Mouse (Mus musculus): ENCODE data around the gene Ank. TPM values are rescaled to one million over a fixed set of nuclear protein-coding genes. Genes with fewer than 3 reads are reported as not detected.
A peak's percentile ranks its signal among the peaks of the same experiment; 100 is the strongest.

Ank gene
- total RNA-seq, 2 experiments from 2014 or later: 200 to 202 TPM

DNA sequence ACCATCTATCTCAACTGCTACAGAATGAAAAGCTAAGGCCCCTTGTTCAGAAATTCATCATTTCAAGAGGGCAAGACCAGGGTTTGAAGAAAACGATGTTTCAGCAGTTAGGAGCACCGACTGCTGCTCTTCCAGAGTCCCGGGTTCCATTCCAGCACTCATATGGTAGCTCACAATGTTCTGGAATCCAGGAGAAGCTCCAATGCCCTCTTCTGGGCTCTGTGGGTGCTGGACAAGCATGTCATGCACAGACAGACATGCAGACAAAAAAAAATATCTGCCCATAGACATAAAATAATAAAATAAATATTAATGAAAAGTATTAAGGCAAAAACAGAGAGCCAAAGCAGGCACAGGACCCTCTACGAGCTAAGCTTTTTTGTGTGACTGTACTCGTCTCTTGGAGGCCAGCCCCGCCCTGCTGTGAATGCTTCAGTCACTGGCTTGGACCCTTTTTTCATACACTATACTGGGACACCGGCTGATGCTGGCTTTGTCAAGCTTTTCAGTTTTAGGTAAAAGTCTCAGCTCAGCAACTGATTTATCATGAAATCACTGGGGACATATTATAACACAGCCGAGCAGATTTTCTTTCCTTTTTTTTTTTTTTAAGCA, 979 bp upstream of the Ank start:
- DNase-seq: peak in 1 of 2 experiments; percentile 24

DNA sequence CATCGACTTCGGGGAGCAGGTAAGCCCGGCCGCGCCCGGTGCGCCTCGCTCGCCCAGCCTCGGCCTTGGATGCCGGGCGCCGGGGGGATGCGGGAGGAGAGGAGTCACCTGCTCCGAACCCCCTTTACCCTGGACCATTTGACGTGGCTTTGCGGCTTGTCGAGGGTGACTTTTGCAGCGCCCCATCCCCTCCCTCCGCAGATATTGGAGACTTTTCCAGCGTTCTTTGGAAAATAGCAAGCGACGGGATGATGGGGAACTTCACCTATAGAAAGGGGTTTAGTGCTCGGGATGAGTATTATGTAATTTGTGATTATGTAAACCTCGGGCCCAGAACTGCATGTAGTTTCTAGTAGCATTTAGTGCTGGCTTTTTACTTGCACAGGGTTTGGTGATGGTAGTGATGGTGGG, 609 bp downstream of the Ank start:
- DNase-seq: no peak

DNA sequence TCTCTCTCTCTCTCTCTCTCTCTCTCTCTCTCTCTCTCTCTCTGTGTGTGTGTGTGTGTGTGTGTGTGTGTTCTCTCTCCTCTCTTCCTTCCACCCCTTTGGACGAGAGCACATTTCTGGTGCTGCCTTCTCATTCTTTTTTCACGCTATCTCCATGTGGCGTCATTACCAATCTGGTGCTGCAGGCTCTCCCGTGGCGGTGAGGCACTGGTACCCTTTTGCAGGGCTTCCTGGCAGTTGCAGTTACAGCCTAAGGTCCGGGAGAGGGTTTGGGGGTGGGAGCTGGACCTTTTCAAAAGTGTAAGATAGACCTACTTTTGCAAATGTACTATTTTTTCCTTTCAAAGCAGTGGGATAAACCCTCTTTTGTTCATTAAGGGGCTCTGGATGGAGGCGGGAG, 1.2 kb downstream of the Ank start:
- peak; percentile 38 to 51 for DNase-seq

DNA sequence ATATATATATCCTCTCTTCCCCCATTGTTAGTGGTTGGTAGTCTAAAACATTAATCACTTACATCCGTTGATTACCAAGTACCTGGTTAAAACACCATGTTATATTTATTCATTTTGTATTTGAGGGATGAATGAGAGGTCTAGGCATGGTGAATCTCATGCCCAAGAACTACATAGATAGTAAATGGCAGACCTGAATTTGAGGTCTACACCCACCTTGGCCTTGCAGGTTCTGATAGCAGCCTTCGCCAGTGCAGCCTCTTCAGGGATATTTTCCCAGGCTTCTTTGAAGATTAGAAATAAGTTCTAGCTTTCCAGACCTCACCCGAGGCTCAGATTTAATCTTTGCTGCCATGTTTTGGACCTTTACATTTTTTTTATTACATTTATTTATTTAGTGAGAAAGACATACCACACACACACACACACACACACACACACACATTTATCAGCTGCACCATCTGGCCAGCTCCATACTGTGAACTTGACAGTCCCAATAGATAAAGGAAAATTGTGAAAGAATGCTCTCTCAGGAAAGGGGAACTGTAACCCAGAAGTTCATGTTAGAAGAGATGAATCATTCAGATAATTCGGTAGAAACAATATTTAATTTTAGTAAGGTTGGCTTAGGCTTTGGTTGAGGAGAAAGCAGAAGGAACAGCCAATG, 2.5 kb downstream of the Ank start:
- DNase-seq: peak in 1 of 2 experiments; percentile 10

DNA sequence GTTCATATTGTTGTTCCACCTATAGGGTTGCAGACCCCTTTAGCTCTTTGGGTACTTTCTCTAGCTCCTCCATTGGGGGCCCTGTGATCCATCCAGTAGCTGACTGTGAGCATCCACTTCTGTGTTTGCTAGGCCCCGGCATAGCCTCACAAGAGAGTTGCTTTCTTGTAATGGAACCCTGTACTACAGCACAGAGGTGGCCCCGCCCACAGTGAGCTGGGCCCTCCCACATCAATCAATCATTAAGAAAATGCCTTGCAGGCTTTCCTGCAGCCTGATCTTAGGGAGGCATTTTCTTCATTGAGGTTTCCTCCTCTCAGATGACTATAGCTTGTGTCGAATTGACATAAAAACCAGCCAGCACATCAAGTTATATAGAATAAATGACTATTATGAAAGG, 3.9 kb downstream of the Ank start:
- DNase-seq: peak in 1 of 2 experiments; percentile 9

DNA sequence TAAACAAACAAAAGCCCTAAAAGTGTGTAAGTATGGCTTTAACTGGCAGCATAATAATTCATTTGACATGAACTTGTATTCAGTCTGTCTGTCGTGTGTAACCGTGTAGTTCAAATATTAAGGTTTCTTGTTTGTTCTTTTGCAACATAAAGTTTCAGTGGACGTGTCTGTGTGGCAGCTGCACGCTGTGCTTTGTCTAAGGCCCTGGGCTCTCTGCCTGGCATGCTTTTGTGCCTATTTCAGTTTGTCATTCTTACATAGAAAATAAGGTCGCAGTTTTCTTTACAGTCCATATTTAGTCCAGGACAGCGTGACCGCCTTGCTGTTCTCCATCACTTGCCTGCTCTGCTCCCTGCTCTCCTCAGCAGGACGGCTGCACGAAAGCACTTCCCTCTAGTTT, 5.8 kb downstream of the Ank start:
- DNase-seq: no peak

DNA sequence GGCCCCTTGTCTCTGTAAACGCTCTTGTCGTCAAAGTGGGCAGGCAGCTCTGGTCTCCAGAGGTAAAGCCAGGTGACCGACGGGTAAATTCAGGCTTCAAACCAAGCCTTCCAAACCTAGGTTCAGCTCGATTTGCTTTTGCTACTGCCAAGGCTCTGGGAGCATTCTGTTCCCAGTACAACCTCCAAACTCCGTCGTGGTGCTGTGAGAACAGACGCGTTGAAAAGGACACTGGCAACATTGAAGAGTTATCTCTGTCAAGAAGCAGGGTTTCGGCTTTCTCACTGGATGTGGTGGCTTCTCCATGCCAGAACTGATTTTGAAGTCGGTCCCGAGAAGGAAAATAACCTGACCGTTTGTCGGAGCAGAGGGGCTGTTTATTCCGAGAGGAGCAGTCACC, 9.5 kb downstream of the Ank start:
- peak; percentile 60 to 72 for DNase-seq

DNA sequence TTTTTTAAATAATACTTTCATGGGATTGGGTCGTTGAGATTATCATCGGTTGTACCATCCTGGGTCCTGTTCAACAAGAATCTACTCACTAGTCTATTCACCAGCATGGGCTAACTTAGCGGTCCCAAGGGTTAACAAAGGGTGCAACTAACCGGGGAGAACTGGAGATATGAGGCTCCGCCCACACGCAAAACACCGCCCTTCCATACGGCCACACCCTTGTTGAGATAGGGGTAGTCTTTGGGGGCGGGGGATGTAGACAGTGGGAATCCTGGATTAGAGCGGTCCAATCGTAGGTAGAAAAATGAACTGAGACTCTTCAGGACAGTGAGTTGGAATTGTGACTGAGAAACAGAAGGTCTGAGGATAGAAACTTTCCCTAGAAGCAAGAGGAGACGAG, 10.2 kb downstream of the Ank start:
- DNase-seq: peak in 1 of 2 experiments; percentile 48

DNA sequence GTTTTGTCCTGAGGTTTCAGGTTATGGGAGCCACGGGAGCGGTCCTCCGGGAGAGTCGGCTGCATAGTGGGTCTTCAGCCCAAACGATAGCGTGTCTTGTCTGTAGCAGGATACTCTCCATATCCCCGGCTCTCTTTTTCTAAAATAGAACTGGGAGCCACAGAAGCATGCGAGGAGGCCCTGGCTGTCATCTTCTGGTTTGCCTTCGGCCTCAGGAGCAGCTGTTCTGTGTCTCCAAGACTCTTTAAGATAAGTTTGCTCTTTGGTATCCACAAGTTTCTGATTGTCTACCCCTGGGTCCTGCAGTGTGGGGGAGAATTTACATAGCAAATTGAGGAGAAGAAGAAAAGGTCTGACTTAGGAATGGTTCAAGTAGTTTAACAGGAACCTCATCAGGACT, 10.7 kb downstream of the Ank start:
- peak in 1 of 2 experiments; percentile 38 for DNase-seq

DNA sequence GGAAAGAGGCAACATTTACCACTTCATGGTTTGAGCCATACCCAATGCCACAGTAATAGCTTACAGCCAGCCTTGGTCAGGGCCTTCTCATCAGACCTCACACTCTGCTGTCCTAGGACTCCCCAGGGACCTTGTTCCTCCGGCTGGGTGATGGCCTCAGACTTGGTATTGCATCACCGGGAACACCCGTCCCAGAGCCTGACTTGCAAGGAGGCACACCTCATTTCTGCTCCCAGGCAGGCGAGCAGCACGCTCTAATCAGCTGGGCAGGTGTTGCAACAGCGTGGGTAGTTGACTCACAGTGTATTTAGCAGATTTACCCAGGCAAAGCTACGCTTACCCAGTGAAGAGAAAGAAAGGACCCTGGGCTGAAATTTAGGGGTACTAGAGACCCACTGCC, 11.2 kb downstream of the Ank start:
- peak; percentile 60 to 70 for DNase-seq

DNA sequence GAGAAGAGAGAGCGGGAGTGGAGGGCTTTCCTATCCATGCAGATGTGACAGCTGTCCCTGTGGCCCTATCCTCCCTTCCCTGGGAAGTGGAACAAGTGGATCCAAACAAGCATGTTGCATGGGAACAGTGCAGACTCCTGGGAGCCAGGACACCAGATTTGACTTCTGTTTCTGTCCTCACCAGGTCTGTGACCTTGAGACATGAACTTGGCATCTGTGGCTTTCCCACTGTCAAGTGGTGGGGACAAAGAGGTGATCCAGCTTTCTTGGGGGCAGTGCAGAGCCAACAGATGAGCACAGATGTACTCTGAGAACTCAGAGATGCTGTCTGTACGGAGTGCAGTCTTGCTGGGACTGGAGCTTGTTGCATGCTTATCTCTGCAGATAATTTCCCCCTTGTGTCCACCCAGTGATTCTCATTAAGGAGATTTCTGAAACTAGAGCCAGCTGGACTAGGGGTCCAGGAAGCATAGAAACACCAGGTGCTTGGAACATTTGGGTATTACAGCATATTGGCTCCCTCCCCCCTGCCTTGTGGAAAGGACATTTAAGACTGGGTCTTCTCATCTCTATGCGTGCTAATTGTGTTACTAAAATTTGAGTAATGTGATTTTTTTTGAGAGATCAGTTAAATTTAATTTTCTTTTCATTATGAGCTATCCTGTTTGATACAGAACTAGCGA, 14.0 kb downstream of the Ank start:
- DNase-seq: no peak

DNA sequence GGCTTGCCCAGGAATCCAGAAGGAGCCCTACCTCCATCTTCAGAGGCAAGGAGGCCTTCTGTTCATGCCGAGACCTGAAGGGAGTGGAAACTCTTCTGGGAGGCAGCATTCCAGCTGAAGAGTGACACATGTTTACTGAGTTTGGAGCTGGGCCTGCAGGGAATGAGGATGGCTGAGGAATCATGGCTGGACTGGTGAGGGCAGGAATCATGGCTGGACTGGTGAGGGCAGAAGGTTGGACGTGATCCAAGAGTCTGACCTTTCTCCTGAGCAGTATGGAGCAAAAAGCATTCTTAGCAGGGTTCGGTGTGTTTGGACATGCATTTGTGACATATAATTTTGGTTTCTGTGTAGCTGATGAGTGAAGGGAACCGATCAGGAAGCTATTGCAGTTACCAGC, 15.5 kb downstream of the Ank start:
- DNase-seq: no peak

DNA sequence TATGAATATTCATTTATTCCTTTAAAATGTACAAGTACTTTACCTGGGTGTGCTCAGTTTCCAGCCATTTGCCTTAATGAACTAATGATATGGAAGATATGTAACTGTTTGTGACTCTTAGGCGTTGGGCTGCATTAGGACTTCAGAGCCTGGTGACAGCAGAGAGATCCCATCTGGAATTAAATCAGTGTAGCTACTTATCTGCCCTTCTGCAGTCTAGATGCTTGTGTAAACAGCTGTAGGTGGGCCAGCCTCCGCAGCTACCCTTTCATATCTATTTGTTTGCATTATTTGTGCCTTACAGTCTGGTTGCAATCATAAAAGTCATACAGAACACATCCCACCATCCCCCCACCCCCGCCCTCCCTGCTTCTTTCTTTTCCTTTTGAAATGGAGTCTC, 16.7 kb downstream of the Ank start:
- DNase-seq: no peak

DNA sequence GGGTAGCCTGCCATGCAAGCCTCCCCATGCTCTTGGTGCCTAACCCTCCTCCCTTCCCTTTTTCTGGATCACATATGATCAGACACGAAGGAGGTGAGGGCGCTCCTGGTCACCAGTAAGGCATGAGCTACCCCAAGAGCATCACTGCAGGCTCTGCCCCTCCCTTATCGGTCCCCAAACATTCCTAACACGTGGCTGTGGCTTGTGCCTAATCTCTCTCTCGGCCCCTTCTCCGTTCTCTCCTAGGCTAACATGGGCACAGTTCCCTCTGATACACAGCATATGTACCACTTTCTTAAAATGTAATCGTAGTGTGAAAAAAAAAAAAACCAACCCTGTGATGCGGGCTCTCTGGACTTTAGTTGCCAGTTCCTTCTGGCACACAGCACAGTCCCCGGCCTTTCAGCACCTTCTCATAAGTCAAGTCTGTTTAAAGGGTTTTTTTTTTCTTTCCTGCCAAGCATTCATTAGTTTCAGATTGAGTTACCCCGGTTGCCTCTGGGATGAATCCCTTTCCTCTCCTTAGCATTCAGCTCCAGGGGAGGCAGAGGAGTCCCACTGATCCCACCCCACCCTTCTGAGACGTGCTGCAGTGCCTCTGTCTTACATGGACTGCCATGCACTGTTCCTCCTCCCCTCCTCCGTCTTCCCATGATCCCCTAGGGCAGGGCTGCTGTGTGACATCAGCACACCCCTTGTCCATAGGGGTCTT, 19.2 kb downstream of the Ank start:
- no peak for DNase-seq

DNA sequence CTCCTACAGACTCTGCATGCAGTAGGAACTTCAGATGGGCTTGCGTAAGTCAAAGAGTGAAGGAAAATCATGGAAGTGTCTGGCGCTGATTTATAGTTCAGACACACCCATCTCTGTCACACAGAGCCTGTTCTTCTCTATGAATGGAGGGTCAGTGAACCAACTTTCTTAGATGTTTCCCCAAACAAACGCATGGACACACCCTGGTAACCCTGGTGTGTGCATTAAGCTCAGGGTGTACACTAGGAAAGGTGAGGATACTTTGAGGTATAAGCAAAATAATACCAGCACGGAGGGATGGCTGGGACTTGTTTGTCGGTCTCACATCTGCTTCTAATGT, 19.8 kb downstream of the Ank start:
- no peak for DNase-seq

DNA sequence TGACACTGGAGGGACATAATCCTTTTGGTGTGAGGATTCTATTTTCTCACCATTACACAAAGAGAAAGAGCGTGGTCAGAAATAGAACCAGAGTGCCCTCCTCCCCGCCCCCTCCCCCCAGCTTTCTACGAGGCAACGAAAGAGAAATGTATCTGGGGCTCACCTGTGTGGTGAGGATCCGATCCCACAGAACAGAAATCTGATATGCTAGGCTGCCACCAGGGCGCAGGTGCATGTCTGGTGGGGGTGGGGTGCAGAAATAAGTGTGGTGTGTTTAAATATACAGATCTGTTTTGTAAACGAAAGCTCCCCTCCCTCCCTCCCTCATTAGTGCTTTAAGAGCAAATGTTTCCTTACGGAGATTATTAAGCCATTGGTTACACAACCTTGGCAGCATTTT, 20.6 kb downstream of the Ank start:
- no peak for DNase-seq

DNA sequence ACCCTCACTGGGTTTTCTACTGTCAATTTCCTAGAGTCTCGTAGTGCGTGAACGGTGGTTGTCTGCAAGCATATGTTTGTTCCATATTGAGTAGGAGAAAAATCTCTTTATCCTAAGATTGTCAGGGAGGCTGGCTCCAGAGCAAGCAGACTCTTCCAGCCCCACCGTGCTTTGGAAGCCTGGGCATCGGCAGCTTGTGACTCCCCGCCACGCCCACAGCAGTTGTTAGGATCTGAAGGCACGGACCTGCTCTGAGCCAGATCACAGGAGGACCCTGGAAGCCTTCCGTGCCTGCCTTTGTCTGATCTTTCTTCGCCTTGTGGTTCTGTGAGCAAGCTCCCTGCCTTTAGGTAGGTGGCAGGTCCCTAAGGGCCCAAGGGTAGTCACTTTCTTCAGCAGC, 21.6 kb downstream of the Ank start:
- DNase-seq: peak in 1 of 2 experiments; percentile 42

DNA sequence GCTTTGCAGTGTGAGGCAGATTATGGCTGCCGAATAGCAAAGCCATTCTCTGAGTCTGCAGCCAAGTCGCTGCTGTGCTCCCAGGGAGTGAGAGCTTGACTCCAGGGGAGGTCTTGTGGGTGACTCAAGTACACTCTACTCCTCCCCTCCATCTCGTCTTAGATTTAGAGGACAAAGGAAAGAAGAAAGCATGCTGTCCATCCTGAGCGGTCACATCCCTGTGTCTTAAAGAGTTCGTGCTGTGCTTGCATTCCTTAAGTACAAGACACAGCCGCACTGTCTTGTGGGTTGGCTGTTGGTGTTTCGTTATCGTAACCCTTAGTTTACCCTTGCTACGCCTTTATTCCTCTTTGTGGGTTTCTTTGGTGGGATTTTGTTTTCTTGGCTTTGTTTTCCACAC, 24.2 kb downstream of the Ank start:
- no peak for DNase-seq

DNA sequence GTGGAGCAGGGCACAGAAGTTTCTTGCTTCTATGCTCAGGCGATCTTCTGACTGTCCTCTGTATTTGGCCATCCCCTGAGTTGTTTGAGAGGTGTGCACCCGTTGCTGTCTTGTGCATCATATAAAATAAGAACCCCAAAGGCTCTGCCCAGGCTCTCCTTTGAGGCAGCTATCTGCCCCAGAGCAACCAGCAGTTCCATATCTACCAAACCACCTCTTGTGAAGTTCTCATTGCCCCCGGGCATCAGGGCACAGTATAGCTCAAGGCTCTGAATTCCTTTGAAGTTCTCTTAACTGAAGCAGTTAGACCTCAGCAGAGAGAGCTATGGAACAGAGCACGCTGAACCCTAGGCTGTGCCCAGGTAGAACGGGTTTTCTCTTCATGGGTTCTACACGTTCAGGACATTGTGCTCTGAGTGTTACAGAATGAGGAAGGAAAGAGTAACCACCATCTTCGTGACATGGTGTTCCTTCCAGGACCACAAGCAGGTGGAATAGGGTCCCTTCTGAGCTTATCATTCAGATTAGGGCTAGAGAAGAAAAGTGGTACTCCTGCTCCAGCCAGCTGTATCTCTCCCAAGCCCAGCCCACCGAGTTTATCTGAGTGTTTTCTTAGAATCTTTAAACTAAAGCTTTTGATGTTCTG, 25.1 kb downstream of the Ank start:
- DNase-seq: no peak

DNA sequence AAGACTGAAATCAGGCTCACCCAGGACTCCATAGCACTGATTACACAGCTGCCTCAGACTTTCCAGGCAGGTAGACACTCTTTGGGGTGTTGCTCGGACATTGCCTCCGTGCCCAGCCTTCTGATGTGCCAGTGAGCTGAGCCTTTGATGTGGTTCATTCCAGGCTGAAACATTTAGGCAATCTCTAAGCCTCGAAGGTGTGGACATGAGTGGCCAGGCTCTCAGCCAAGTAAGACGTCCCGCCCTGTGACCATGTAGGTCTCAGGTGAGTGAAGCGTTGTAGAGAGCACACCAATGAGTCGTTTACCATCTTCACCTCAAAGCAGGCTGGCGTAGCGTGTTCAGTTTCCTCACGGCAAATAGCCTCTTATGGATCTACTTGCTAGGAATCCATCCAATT, 25.7 kb downstream of the Ank start:
- DNase-seq: no peak

DNA sequence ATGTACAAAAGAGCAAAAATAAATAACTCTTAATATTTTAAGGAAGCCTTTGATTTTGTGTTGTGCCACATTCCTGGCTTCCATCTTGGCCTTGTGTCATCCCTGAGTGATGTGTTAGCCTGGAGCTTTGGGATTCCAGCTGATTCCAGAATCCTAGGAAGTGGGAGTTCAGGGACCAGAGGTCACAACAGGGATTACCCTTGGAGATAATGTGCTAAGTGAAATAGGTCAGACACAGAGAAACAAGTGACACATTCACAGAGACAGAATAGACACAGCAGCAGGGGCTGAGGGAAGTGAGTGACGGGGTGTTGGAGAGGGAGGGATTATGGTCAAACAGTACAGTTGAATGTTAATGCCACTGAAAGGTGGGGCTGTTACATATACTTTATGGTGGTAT, 26.3 kb downstream of the Ank start:
- no peak for DNase-seq

DNA sequence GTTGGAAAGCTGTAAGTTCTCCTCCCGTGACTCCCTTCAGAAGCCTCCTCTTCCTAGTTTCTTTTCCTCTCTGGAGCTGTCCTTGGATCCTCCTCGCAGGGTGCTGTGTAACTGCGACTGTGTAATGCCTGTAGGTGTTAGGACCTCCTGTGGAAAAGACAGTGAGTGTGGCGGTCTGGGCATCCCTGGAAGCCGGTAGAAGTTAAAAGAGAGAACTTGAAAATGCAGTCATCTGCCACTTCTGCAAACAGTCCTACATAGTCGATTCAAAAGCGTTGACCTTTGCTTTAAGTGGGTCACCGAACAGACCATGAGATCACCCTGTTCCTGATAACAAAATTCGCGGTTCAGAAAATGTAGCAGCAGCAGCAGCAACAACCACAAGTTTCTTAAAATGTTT, 27.0 kb downstream of the Ank start:
- no peak for DNase-seq

DNA sequence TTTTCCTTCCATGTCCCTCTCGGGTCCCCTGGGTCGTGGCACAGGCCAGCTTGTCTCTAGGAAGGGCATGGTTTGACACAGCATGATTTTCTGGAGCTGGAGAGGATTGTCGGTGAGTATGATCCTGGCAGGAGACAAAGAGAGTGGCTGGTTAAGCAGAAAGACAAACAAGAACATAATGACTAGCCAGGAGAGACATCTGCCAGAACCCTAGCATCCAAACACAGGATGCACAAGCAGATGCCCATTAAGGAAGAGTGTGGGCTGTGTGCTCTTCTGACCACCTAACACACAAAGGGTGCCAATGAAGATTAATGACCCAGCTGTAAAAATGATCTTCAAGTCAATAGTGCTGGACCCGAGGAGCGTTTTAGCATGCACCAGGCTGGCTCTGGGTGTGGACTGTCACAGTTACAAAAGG, 29.5 kb downstream of the Ank start:
- DNase-seq: no peak
